Mouse (Mus musculus) intestine, embryonic 14.5 days (tissue): ENCODE measurements around the gene Rfng. TPM values are rescaled to one million over a fixed set of nuclear protein-coding genes. Genes with fewer than 3 reads are reported as not detected.

ENCODE experiments used
- ATAC-seq: fragments of 200-750 bp; cut with Nextera tagmentation; replicated peaks from 2 replicates; pipeline ENCODE4 v1.8.0; 2017; ENCODE audit warnings: low read depth, moderate number of reproducible peaks, moderate TSS enrichment, moderate library complexity; ENCODE audit not compliant: low FRiP score, low TSS enrichment
- DNase-seq: peaks from one replicate; pipeline ENCODE4 v3.0.0-alpha.2; 2018; ENCODE audit warnings: low spot score
- H3K27ac ChIP-seq: fragments of 300-500 bp; sonication (generic); 2 replicates; pipeline ENCODE4 v1.5.1; 2014; ENCODE audit warnings: low read depth, mild to moderate bottlenecking, control low read depth
- H3K27me3 ChIP-seq: fragments of 300-500 bp; sonication (generic); replicated peaks from 2 replicates; pipeline ENCODE4 v1.6.1; 2014; ENCODE audit warnings: low read length, control low read depth; ENCODE audit not compliant: control insufficient read depth, insufficient read depth
- H3K36me3 ChIP-seq: fragments of 300-500 bp; sonication (generic); 2 replicates; pipeline ENCODE4 v1.6.1; 2014; ENCODE audit warnings: low read length, control low read depth; ENCODE audit not compliant: control insufficient read depth, insufficient read depth
- H3K4me1 ChIP-seq: fragments of 300-500 bp; sonication (generic); replicated peaks from 2 replicates; pipeline ENCODE4 v1.6.1; 2014; ENCODE audit warnings: low read length, control low read depth, mixed read lengths; ENCODE audit not compliant: control insufficient read depth, insufficient read depth
- H3K4me2 ChIP-seq: fragments of 300-500 bp; sonication (generic); 2 replicates; pipeline ENCODE4 v1.6.1; 2014; ENCODE audit warnings: low read length
- H3K4me3 ChIP-seq: fragments of 300-500 bp; sonication (generic); 2 replicates; pipeline ENCODE4 v1.5.1; 2014; ENCODE audit warnings: low read depth, low read length, control low read depth, mixed read lengths
- H3K9ac ChIP-seq: fragments of 300-500 bp; sonication (generic); 2 replicates; pipeline ENCODE4 v1.6.1; 2014; ENCODE audit warnings: mild to moderate bottlenecking, low read length
- H3K9me3 ChIP-seq: fragments of 300-500 bp; sonication (generic); 2 replicates; pipeline ENCODE4 v1.6.1; 2016; ENCODE audit warnings: low read length, control low read depth; ENCODE audit not compliant: control insufficient read depth
- WGBS: fragments of 180-500 bp; shearing (Covaris S2); extraction: QIAGEN DNeasy Blood & Tissue Kit; methylation state at CpG from one replicate; pipeline ENCODE4 v1.1.7; 2014; 5-methylcytosine and 5-hydroxymethylcytosine counted together
- polyA plus RNA-seq: library from polyadenylated mRNA; unstranded; fragments of >200 nt; fragmentation: Nextera tagmentation; extraction: Ambion mirVana; gene quantifications from 2 replicates; pipeline ENCODE4 v1.2.1, GENCODE M21; 2014

The Rfng gene
- polyA plus RNA-seq, 1 experiment from 2014 or later = 28.3 TPM

DNA sequence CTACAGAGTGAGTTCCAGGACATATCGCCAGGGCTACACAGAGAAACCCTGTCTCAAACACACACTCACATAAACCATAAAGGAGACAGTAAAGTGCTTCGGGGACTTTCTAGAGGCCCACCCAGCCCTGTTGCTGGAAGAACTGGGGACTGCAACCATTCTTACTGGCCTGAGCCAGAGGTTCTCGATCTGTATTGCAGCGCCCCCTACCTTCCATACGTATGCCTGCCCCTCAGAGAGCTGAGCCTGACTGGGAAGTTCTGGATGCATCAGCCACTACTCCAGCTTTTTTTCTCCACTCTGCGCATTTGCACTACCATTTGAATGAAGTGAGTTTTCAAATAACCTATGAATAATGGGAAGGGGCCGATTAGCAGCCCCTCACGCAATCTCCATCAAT is 34.6 kb downstream of the Rfng start:
- Histone ChIP-seq H3K27ac (no peak overlapping the region), H3K4me1 (no peaks in the 10 kb centered on the region), H3K4me3 (no peak overlapping the region), H3K27me3 (no peaks in the 10 kb centered on the region), H3K4me2 (no peak overlapping the region), H3K9ac (no peak overlapping the region), H3K36me3 (no peaks in the 10 kb centered on the region), H3K9me3 (no peaks in the 10 kb centered on the region)
- 58% methylated on average over 8 of the region's 8 CpGs for WGBS
- no peak for DNase-seq
- no peak for ATAC-seq

GRCm38 (mm10) chr11:120747974-120748373 is 36.0 kb downstream of the Rfng start:
- H3K36me3 ChIP-seq = no peaks in the 10 kb centered on the region
- H3K27me3 ChIP-seq = no peaks in the 10 kb centered on the region
- H3K4me3 ChIP-seq = no peak overlapping the region
- H3K4me2 ChIP-seq = no peak overlapping the region
- H3K4me1 ChIP-seq = no peaks in the 10 kb centered on the region
- H3K9ac ChIP-seq = no peak overlapping the region
- ATAC-seq (no peak), DNase-seq (no peak)
- 81% methylated on average over 4 of the region's 4 CpGs for WGBS
- no peak overlapping the region for H3K27ac ChIP-seq
- no peaks in the 10 kb centered on the region for H3K9me3 ChIP-seq

GRCm38 (mm10) chr11:120744121-120744701 is 39.8 kb downstream of the Rfng start:
- no peak overlapping the region for H3K4me3 ChIP-seq
- 73% methylated on average over 7 of the region's 7 CpGs for WGBS
- H3K4me2 ChIP-seq = no peak overlapping the region
- H3K9me3 ChIP-seq = no peaks in the 10 kb centered on the region
- no peak for ATAC-seq
- no peak for DNase-seq
- H3K27ac ChIP-seq = no peak overlapping the region
- H3K4me1 ChIP-seq = no peaks in the 10 kb centered on the region
- no peaks in the 10 kb centered on the region for H3K27me3 ChIP-seq
- no peaks in the 10 kb centered on the region for H3K36me3 ChIP-seq
- no peak overlapping the region for H3K9ac ChIP-seq

- Histone ChIP-seq H3K27ac (no peak overlapping the region), H3K36me3 (no peaks in the 10 kb centered on the region), H3K4me1 (no peaks in the 10 kb centered on the region), H3K4me2 (no peak overlapping the region), H3K9ac (no peak overlapping the region), H3K27me3 (no peaks in the 10 kb centered on the region), H3K9me3 (no peaks in the 10 kb centered on the region), H3K4me3 (no peak overlapping the region)
- DNase-seq (no peak), ATAC-seq (no peak)
- WGBS = 88% methylated on average over 5 of the region's 5 CpGs
Observed at GRCm38 (mm10) chr11:120740981-120741380, 43.0 kb downstream of the Rfng start.

- ATAC-seq = no peak
- no peaks in the 10 kb centered on the region for H3K36me3 ChIP-seq
- 74% methylated on average over 6 of the region's 6 CpGs for WGBS
Observed at GRCm38 (mm10) chr11:120736424-120736823, 47.6 kb downstream of the Rfng start.

DNA sequence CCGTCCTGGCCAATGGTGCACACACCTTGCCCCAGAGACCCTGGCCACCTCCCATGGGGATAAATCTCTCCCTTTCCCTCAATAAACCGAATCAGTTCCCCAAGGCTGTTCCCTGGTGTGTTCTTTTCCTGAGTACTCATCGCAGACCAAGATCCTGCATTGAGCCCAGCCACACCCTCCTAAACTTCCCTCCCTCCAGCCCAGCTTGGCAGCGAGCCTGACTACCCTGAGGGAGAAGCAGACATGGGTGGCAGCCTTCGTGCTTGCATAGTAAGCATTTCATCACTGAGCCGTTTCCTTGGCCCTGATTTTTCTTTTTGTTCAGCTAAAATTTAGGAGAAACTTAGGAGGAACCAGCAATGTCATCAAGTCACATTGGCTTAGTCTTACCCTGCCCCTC is 50.5 kb downstream of the Rfng start:
- Histone ChIP-seq H3K36me3 (no peaks in the 10 kb centered on the region), H3K4me3 (no peak overlapping the region), H3K9me3 (no peaks in the 10 kb centered on the region), H3K4me2 (no peak overlapping the region), H3K9ac (no peak overlapping the region), H3K4me1 (no peaks in the 10 kb centered on the region), H3K27me3 (no peaks in the 10 kb centered on the region), H3K27ac (no peak overlapping the region)
- no peak for DNase-seq
- 54% methylated on average over 6 of the region's 6 CpGs for WGBS
- no peak for ATAC-seq

More at GRCm38 (mm10) chr11:120736424-120736823, 47.6 kb downstream of the Rfng start:
- no peak overlapping the region for H3K4me2 ChIP-seq
- no peaks in the 10 kb centered on the region for H3K4me1 ChIP-seq
- no peak overlapping the region for H3K27ac ChIP-seq
- DNase-seq = no peak
- no peaks in the 10 kb centered on the region for H3K9me3 ChIP-seq
- H3K27me3 ChIP-seq = no peaks in the 10 kb centered on the region
- H3K4me3 ChIP-seq = no peak overlapping the region
- no peak overlapping the region for H3K9ac ChIP-seq

DNA sequence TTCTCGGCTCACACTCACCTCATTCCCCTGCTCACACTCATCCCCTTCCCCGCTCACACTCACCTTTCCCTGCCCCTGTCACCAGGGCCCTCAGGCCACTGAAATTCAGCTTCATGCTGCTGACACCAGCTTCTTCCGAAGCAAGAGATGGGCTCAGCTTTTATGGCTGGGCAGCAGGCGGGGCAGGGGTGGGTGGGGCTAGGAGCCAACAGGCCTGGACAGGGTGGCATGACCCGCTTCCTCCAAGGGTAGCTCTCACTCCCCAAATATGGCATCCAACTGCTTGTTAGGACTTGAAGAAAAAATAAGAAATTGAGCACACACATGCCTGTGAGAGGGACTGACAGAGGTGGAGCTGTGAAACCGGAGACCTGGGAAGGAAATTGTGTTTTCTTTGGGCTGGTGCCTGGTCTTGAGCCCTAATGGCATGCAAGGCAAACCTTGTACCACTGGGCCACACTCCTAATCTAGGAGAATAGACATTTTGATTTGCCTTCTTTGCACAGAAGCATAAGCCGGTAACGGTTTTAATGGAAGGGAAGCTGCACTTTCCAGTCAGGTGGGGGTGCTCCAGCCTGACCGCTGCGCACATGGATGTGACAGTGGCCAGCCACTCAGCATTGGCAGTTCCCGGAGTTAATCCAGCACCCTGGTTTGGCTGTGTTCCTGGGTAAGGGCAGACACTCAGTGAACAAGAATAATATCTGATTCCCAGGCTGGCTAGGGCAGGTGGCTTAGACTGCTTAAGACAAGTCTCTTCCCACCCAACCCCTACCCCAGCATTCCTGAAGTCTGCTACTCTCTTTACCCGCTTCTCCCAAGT is 51.9 kb downstream of the Rfng start, which contains the start of gene Cbr2:
TSS of gene Cbr2 (minus strand) at position 257 of the 823 bp plus-strand sequence.
- H3K27ac ChIP-seq = no peak within 1 kb of the TSS
- no peaks in the 10 kb centered on the region for H3K4me1 ChIP-seq
- H3K4me2 ChIP-seq = no peak within 1 kb of the TSS

DNA sequence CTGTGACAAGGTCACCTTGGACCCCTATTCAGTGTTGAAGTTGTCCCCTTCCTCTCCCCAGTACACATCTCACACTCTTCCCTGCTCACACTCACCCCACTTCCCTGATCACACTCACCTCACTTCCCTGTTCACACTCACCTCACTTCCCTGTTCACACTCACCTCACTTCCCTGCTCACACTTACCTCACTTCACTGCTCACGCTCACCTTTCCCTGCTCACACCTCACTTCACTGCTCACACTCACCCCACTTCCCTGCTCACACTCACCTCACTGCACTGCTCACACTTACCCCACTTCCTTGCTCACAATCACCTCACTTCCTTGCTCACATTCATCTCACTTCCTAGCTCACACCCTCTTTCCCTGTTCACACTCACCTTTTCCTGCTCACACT is 52.6 kb downstream of the Rfng start:
- no peak overlapping the region for H3K4me3 ChIP-seq
- ATAC-seq = no peak
- peaks cover 5% of the 10 kb centered on the region; the same call in 1 of the 2 replicates for H3K4me1 ChIP-seq
- no peak overlapping the region for H3K9ac ChIP-seq
- H3K27me3 ChIP-seq = no peaks in the 10 kb centered on the region
- H3K36me3 ChIP-seq = no peaks in the 10 kb centered on the region
- no peak overlapping the region for H3K27ac ChIP-seq
- DNase-seq = no peak
- 93% methylated on average over 1 of the region's 1 CpGs for WGBS
- no peaks in the 10 kb centered on the region for H3K9me3 ChIP-seq
- no peak overlapping the region for H3K4me2 ChIP-seq

More for the DNA sequence above, 51.9 kb downstream of the Rfng start, which contains the start of gene Cbr2:
- no peaks in the 10 kb centered on the region for H3K9me3 ChIP-seq
- no peak within 1 kb of the TSS for H3K4me3 ChIP-seq
- H3K27me3 ChIP-seq = no peaks in the 10 kb centered on the region
- WGBS = 72% methylated on average over 12 of the region's 12 CpGs
- H3K9ac ChIP-seq = no peak within 1 kb of the TSS
- no peaks in the 10 kb centered on the region for H3K36me3 ChIP-seq
- ATAC-seq = no peak
- no peak for DNase-seq
